Mouse (Mus musculus): ENCODE results near the gene Ccdc146. TPM values are rescaled to one million over a fixed set of nuclear protein-coding genes. Genes with fewer than 3 reads are reported as not detected.

Ccdc146 gene
- 0.70 and 1.0 TPM in 2 replicates for polyA plus RNA-seq (2014; fragmentation: Nextera tagmentation; extraction: Ambion mirVana)

- Histone ChIP-seq H3K4me3 (ENCODE audit: low read depth, low read length) (peak within 1 kb of the TSS; percentile 84), H3K4me2 (ENCODE audit: low read length) (peak within 1 kb of the TSS; percentile 98), H3K27ac (ENCODE audit: low read depth, low read length) (no peak within 1 kb of the TSS), H3K9ac (ENCODE audit: low read length) (peak within 1 kb of the TSS; percentile 79), H3K9me3 (replicated peaks; ENCODE audit: control insufficient read depth, low read length) (no peaks in the 10 kb centered on the region), H3K4me1 (ENCODE audit: control insufficient read depth, insufficient read depth, low read length) (peaks cover 3% of the 10 kb centered on the region), H3K27me3 (replicated peaks; ENCODE audit: control insufficient read depth, insufficient read depth, low read length) (no peaks in the 10 kb centered on the region), H3K36me3 (ENCODE audit: control insufficient read depth, insufficient read depth, low read length) (no peaks in the 10 kb centered on the region)
- peak; percentile 100 for ATAC-seq
- WGBS, result under 1% methylated on average over 68 of the region's 68 CpGs
- DNase-seq (ENCODE audit: low spot score), result peak; percentile 99
These were observed at the start of gene Ccdc146, which contains the start of gene Fam185a for GRCm38 (mm10) chr5:21424614-21425602. Gene Ccdc146 (minus strand): TSS chr5:21424677. Gene Fam185a (plus strand): TSS chr5:21424958.

- no peaks in the 10 kb centered on the region for H3K9me3 ChIP-seq (replicated peaks; ENCODE audit: control insufficient read depth, low read length)
- ATAC-seq (no peak), DNase-seq (ENCODE audit: low spot score) (no peak)
- no peak overlapping the region for H3K9ac ChIP-seq (ENCODE audit: low read length)
- no peaks in the 10 kb centered on the region for H3K4me1 ChIP-seq (ENCODE audit: control insufficient read depth, insufficient read depth, low read length)
- H3K4me2 ChIP-seq (ENCODE audit: low read length), result no peak overlapping the region
- no peak overlapping the region for H3K4me3 ChIP-seq (ENCODE audit: low read depth, low read length)
- WGBS, result 93% methylated on average over 12 of the region's 12 CpGs
- H3K36me3 ChIP-seq (ENCODE audit: control insufficient read depth, insufficient read depth, low read length), result no peaks in the 10 kb centered on the region
- H3K27me3 ChIP-seq (replicated peaks; ENCODE audit: control insufficient read depth, insufficient read depth, low read length), result no peaks in the 10 kb centered on the region
- H3K27ac ChIP-seq (ENCODE audit: low read depth, low read length), result no peak overlapping the region
These were observed 43.6 kb upstream of the Ccdc146 start for GRCm38 (mm10) chr5:21468100-21468499.

GRCm38 (mm10) chr5:21467387-21467786 lies 42.9 kb upstream of the Ccdc146 start:
- H3K27ac ChIP-seq (ENCODE audit: low read depth, low read length), result no peak overlapping the region
- H3K27me3 ChIP-seq (replicated peaks; ENCODE audit: control insufficient read depth, insufficient read depth, low read length), result no peaks in the 10 kb centered on the region
- H3K4me1 ChIP-seq (ENCODE audit: control insufficient read depth, insufficient read depth, low read length), result no peaks in the 10 kb centered on the region
- DNase-seq (ENCODE audit: low spot score) (no peak), ATAC-seq (no peak)
- no peak overlapping the region for H3K9ac ChIP-seq (ENCODE audit: low read length)
- no peaks in the 10 kb centered on the region for H3K36me3 ChIP-seq (ENCODE audit: control insufficient read depth, insufficient read depth, low read length)
- no peaks in the 10 kb centered on the region for H3K9me3 ChIP-seq (replicated peaks; ENCODE audit: control insufficient read depth, low read length)
- WGBS, result 80% methylated on average over 7 of the region's 7 CpGs
- H3K4me2 ChIP-seq (ENCODE audit: low read length), result no peak overlapping the region
- H3K4me3 ChIP-seq (ENCODE audit: low read depth, low read length), result no peak overlapping the region

- peak; percentile 19 for DNase-seq (ENCODE audit: low spot score)
- Histone ChIP-seq H3K4me1 (ENCODE audit: control insufficient read depth, insufficient read depth, low read length) (no peaks in the 10 kb centered on the region; the same call in 1 of the 2 replicates), H3K9ac (ENCODE audit: low read length) (no peak overlapping the region)
These were observed 16.5 kb upstream of the Ccdc146 start for GRCm38 (mm10) chr5:21440833-21441530.

GRCm38 (mm10) chr5:21439446-21440110 lies 15.1 kb upstream of the Ccdc146 start:
- Histone ChIP-seq H3K36me3 (ENCODE audit: control insufficient read depth, insufficient read depth, low read length) (no peaks in the 10 kb centered on the region), H3K4me2 (ENCODE audit: low read length) (no peak overlapping the region), H3K4me1 (ENCODE audit: control insufficient read depth, insufficient read depth, low read length) (no peaks in the 10 kb centered on the region; the same call in 1 of the 2 replicates), H3K27ac (ENCODE audit: low read depth, low read length) (no peak overlapping the region), H3K9me3 (replicated peaks; ENCODE audit: control insufficient read depth, low read length) (no peaks in the 10 kb centered on the region), H3K4me3 (ENCODE audit: low read depth, low read length) (no peak overlapping the region), H3K9ac (ENCODE audit: low read length) (no peak overlapping the region), H3K27me3 (replicated peaks; ENCODE audit: control insufficient read depth, insufficient read depth, low read length) (no peaks in the 10 kb centered on the region)
- DNase-seq (ENCODE audit: low spot score) (no peak), ATAC-seq (no peak)
- WGBS, result 94% methylated on average over 7 of the region's 7 CpGs

More at GRCm38 (mm10) chr5:21440833-21441530, 16.5 kb upstream of the Ccdc146 start:
- no peak overlapping the region for H3K27ac ChIP-seq (ENCODE audit: low read depth, low read length)
- H3K27me3 ChIP-seq (replicated peaks; ENCODE audit: control insufficient read depth, insufficient read depth, low read length), result no peaks in the 10 kb centered on the region
- 48% methylated on average over 8 of the region's 8 CpGs for WGBS
- H3K36me3 ChIP-seq (ENCODE audit: control insufficient read depth, insufficient read depth, low read length), result no peaks in the 10 kb centered on the region
- no peak overlapping the region for H3K4me3 ChIP-seq (ENCODE audit: low read depth, low read length)
- H3K9me3 ChIP-seq (replicated peaks; ENCODE audit: control insufficient read depth, low read length), result no peaks in the 10 kb centered on the region
- no peak for ATAC-seq
- no peak overlapping the region for H3K4me2 ChIP-seq (ENCODE audit: low read length)

- Histone ChIP-seq H3K27me3 (replicated peaks; ENCODE audit: control insufficient read depth, insufficient read depth, low read length) (no peaks in the 10 kb centered on the region), H3K9ac (ENCODE audit: low read length) (no peak overlapping the region), H3K4me1 (ENCODE audit: control insufficient read depth, insufficient read depth, low read length) (no peaks in the 10 kb centered on the region; the same call in 1 of the 2 replicates), H3K36me3 (ENCODE audit: control insufficient read depth, insufficient read depth, low read length) (no peaks in the 10 kb centered on the region), H3K4me3 (ENCODE audit: low read depth, low read length) (no peak overlapping the region), H3K27ac (ENCODE audit: low read depth, low read length) (no peak overlapping the region), H3K4me2 (ENCODE audit: low read length) (no peak overlapping the region), H3K9me3 (replicated peaks; ENCODE audit: control insufficient read depth, low read length) (no peaks in the 10 kb centered on the region)
- DNase-seq (ENCODE audit: low spot score) (no peak), ATAC-seq (no peak)
- WGBS, result 93% methylated on average over 9 of the region's 9 CpGs
These were observed 14.0 kb upstream of the Ccdc146 start for GRCm38 (mm10) chr5:21438428-21438827.

GRCm38 (mm10) chr5:21436471-21436975 lies 12.0 kb upstream of the Ccdc146 start:
- Histone ChIP-seq H3K36me3 (ENCODE audit: control insufficient read depth, insufficient read depth, low read length) (no peaks in the 10 kb centered on the region), H3K4me2 (ENCODE audit: low read length) (no peak overlapping the region), H3K9ac (ENCODE audit: low read length) (no peak overlapping the region), H3K4me1 (ENCODE audit: control insufficient read depth, insufficient read depth, low read length) (no peaks in the 10 kb centered on the region; the same call in 1 of the 2 replicates), H3K27ac (ENCODE audit: low read depth, low read length) (no peak overlapping the region), H3K4me3 (ENCODE audit: low read depth, low read length) (no peak overlapping the region), H3K9me3 (replicated peaks; ENCODE audit: control insufficient read depth, low read length) (no peaks in the 10 kb centered on the region), H3K27me3 (replicated peaks; ENCODE audit: control insufficient read depth, insufficient read depth, low read length) (no peaks in the 10 kb centered on the region)
- 28% methylated on average over 8 of the region's 8 CpGs for WGBS
- DNase-seq (ENCODE audit: low spot score), result no peak
- no peak for ATAC-seq

GRCm38 (mm10) chr5:21434148-21434929 lies 9.9 kb upstream of the Ccdc146 start:
- Histone ChIP-seq H3K4me2 (ENCODE audit: low read length) (no peak overlapping the region), H3K4me3 (ENCODE audit: low read depth, low read length) (no peak overlapping the region), H3K4me1 (ENCODE audit: control insufficient read depth, insufficient read depth, low read length) (no peaks in the 10 kb centered on the region; the same call in 1 of the 2 replicates), H3K9me3 (replicated peaks; ENCODE audit: control insufficient read depth, low read length) (no peaks in the 10 kb centered on the region), H3K27me3 (replicated peaks; ENCODE audit: control insufficient read depth, insufficient read depth, low read length) (no peaks in the 10 kb centered on the region), H3K36me3 (ENCODE audit: control insufficient read depth, insufficient read depth, low read length) (no peaks in the 10 kb centered on the region), H3K9ac (ENCODE audit: low read length) (no peak overlapping the region), H3K27ac (ENCODE audit: low read depth, low read length) (no peak overlapping the region)
- peak; percentile 75 for DNase-seq (ENCODE audit: low spot score)
- peak; percentile 75; the same call in 1 of the 2 replicates for ATAC-seq
- WGBS, result 73% methylated on average over 11 of the region's 11 CpGs

Measured in forebrain, embryonic 14.5 days (tissue).